ENCODE assay signal across 13 mouse cellular contexts in the genomic region with DNA sequence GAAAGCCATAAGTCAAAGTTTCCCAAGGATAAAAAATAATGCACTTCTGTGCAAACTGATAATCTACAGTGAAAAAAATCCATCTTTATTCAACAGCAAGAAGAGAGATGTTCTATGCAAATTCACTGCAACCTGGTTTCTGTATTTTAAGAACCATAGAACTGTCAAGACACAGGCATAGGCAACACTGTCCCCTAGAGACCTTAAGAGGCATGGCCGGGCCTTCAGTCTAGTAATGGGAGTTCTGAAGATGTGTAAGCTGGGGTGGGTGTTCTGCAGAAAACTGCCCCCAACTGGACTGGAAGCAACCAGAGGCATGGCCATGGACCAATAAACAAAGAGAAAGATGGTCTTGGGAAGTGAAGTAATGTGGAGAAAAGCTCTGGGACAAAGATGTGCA.
DNase-seq lines count a peak whose midpoint lies in the region; TF ChIP-seq lines count a peak whose summit lies in the region.
"Had no signal": no experiment of that assay in that cellular context is flagged by ENCODE, and none has a peak within 500 bp of the region (broad histone marks: within the 10 kb centered on the region; RNA-seq: fewer than 3 reads in every experiment).

No protein-coding gene starts in this region.

- DNase-seq in cerebellum, adult 2 months, result peak; percentile 33 to 46
- DNase-seq in cerebellum, adult 9-11 months, result no peak
- peak; percentile 48 for DNase-seq in kidney, postnatal 10 days
- DNase-seq in kidney, adult 2 months, result no peak
- peak; percentile 38 for DNase-seq in ES-E14 (ENCODE audit: low read depth, low spot score)
- DNase-seq in lung, postnatal 14 days, result peak; percentile 23
- no peak for DNase-seq in retina, embryonic 14.5 days (ENCODE audit: low spot score)
- DNase-seq in left cerebral cortex, postnatal 36 days (ENCODE audit: low spot score in 2 of 2), result no peak
- DNase-seq: gastrocnemius, postnatal 25 days; kidney, adult 8-10 months had no signal

- 75% methylated on average over 1 of the region's 1 CpGs for WGBS in cerebellum, adult 2 months
- WGBS in kidney, adult 2 months, result 86% methylated on average over 1 of the region's 1 CpGs

- H3K9me3 ChIP-seq in ES-E14 (ENCODE audit: control insufficient read depth, insufficient read depth, low read depth, low read length), result no peaks in the 10 kb centered on the region
- H3K9me3 ChIP-seq: embryonic facial prominence, embryonic 13.5 days; limb, embryonic 12.5 days; midbrain, embryonic 13.5 days had no signal

- intact Hi-C loops in left cerebral cortex, postnatal 36 days (cut with DNase I), result no loop called here

- H3K9ac ChIP-seq in ES-E14 (ENCODE audit: insufficient read depth, low read depth, low read length, poor library complexity, severe bottlenecking), result no peak overlapping the region
- H3K9ac ChIP-seq: embryonic facial prominence, embryonic 13.5 days; limb, embryonic 12.5 days; midbrain, embryonic 13.5 days had no signal

- peak; percentile 20; the same call in 1 of the 2 replicates for TF ChIP-seq CTCF in cerebellum, adult 2 months (IDR thresholded peaks at IDR 0.05; ENCODE audit: borderline replicate concordance, insufficient read depth, low read depth, low read length)
- TF ChIP-seq CTCF in kidney, adult 2 months (conservative IDR thresholded peaks at IDR 0.05; ENCODE audit: insufficient read depth, insufficient read length, low read depth, low read length), result no peak

- TF ChIP-seq POLR2A in cerebellum, adult 2 months (IDR thresholded peaks at IDR 0.05; ENCODE audit: borderline replicate concordance, insufficient read depth, low read length), result no peak
- TF ChIP-seq POLR2A in kidney, adult 2 months (IDR thresholded peaks at IDR 0.05; ENCODE audit: low read depth, low read length), result no peak

- H3K27me3 ChIP-seq in cerebellum, adult 2 months (ENCODE audit: control insufficient read depth, insufficient read depth, low read length), result no peaks in the 10 kb centered on the region
- H3K27me3 ChIP-seq in kidney, adult 2 months (replicated peaks; ENCODE audit: control insufficient read depth, insufficient read depth, low read length), result no peaks in the 10 kb centered on the region
- H3K27me3 ChIP-seq: embryonic facial prominence, embryonic 13.5 days; limb, embryonic 12.5 days; midbrain, embryonic 13.5 days had no signal

- H3K4me3 ChIP-seq in cerebellum, adult 2 months (replicated peaks; ENCODE audit: insufficient read depth, low read depth, low read length), result no peak overlapping the region
- no peak overlapping the region for H3K4me3 ChIP-seq in kidney, adult 2 months (ENCODE audit: insufficient read depth, low read depth, low read length)
- no peak overlapping the region for H3K4me3 ChIP-seq in ES-E14 (ENCODE audit: insufficient read depth in 1 of 2, low read depth in 1 of 2, low read length in 2 of 2, poor library complexity in 1 of 2, severe bottlenecking in 1 of 2)
- H3K4me3 ChIP-seq: embryonic facial prominence, embryonic 13.5 days; limb, embryonic 12.5 days; midbrain, embryonic 13.5 days had no signal

- in situ Hi-C loops in ES-E14 (cut with MboI; ENCODE audit: low sequenced_read_pairs in 2 of 2, unreplicated experiment in 2 of 2), result no loop called here

- no peak overlapping the region for H3K27ac ChIP-seq in cerebellum, adult 2 months (ENCODE audit: insufficient read depth, low read length)
- H3K27ac ChIP-seq in kidney, adult 2 months (ENCODE audit: insufficient read depth, low read depth, low read length), result no peak overlapping the region
- no peak overlapping the region for H3K27ac ChIP-seq in ES-E14 (ENCODE audit: insufficient read depth, low read depth, low read length, poor library complexity, severe bottlenecking)
- H3K27ac ChIP-seq: embryonic facial prominence, embryonic 13.5 days; limb, embryonic 12.5 days; midbrain, embryonic 13.5 days had no signal

- peaks cover 2% of the 10 kb centered on the region; the same call in 1 of the 2 replicates for H3K36me3 ChIP-seq in kidney, adult 2 months (ENCODE audit: control insufficient read depth, insufficient read depth, low read length)
- peaks cover 4% of the 10 kb centered on the region; the same call in 1 of the 2 replicates for H3K36me3 ChIP-seq in ES-E14 (ENCODE audit: control insufficient read depth, insufficient read depth, low read length, poor library complexity, severe bottlenecking)

- H3K4me1 ChIP-seq in cerebellum, adult 2 months (ENCODE audit: control insufficient read depth, insufficient read depth, low read length), result peaks cover 24% of the 10 kb centered on the region
- no peaks in the 10 kb centered on the region for H3K4me1 ChIP-seq in kidney, adult 2 months (ENCODE audit: control insufficient read depth, insufficient read depth, low read length)
- H3K4me1 ChIP-seq in ES-E14 (ENCODE audit: control insufficient read depth in 2 of 2, insufficient read depth in 2 of 2, low read length in 2 of 2, poor library complexity in 1 of 2), result peaks cover 0 to 6% of the 10 kb centered on the region in 2 experiments; a peak in 1 of 4 replicates
- H3K4me1 ChIP-seq: limb, embryonic 12.5 days; midbrain, embryonic 13.5 days had no signal

TF ChIP-seq in ES-E14, 5 proteins besides CTCF, POLR2A, EP300 and RAD21:
- TF ChIP-seq CHD2 (IDR thresholded peaks at IDR 0.05; ENCODE audit: low read depth, low read length), result no peak
- TF ChIP-seq HCFC1 (IDR thresholded peaks at IDR 0.05; ENCODE audit: borderline replicate concordance, insufficient read depth, low read length), result no peak
- no peak for TF ChIP-seq ZNF384 (IDR thresholded peaks at IDR 0.05; ENCODE audit: low read depth, low read length)
- no peak for TF ChIP-seq ZC3H11A (IDR thresholded peaks at IDR 0.05; ENCODE audit: borderline replicate concordance, low read depth, low read length)
- TF ChIP-seq MAFK (IDR thresholded peaks at IDR 0.05; ENCODE audit: insufficient read depth, low read depth, low read length), result no peak
TF ChIP-seq in ES-E14: peak in this region for 0.

Comparison
In these comparisons a context has a peak if more than half of its experiments do, and no peak if none do; other contexts are left out.
1. DNase-seq: peak in cerebellum, adult 2 months (2 of 2), kidney, postnatal 10 days (single experiment), ES-E14 (single experiment) and lung, postnatal 14 days (single experiment); none in cerebellum, adult 9-11 months (single experiment), kidney, adult 2 months (single experiment), retina, embryonic 14.5 days (single experiment) and left cerebral cortex, postnatal 36 days (0 of 2).